Mouse (Mus musculus): ENCODE measurements around the gene Olfr281. TPM values are rescaled to one million over a fixed set of nuclear protein-coding genes. Genes with fewer than 3 reads are reported as not detected.

The Olfr281 gene
- total and polyA plus RNA-seq, 3 experiments: 0.08 to 0.40 TPM; not detected in 1

DNA sequence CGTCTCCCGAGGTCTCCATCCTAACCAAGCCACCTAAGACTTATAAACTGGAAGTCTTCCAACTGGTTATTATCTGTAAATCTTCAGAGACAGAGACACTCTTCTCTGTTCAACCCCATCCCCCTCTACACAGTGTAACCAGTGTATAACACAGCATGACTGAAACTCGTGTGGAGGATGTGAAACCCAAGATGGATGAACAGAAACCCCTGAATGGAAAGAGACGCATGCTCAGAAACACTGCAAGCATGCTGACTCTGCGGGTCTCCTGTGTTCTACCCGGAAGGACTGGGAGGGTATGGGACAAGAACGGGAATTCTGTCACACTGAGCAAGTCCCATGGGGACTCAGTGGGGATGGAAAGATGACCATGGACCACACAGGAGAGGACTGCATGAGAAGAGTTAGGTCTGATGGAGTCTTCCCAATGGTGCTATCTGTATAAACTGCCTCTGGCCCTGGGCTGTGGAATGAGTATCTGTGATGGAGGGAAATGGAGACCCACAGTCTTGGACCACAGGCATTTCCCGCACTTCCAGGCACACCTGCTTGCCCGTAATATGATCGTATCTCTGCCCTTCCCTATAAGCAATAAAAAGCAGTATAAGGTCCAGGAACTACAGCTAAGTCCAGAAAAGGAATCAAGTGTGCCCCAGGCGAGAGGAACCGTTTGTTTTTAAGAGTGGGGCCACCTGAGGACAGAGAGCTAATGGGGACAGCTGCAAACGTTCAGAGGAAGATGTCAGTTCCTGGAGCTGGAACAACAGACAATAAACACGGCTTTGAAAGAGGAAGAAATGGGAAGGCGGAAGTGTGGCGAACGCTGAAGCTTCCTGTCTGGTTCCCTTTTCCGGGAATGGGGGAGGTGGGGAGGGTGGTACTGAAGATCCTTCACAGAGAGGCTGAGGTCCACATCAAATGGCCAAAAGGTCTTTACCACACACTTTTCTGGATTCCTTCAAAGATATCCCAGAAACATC lies 31.8 kb downstream of the Olfr281 start (continued):
- TF ChIP-seq ZC3H11A (IDR thresholded peaks at IDR 0.05; ENCODE audit: low read depth, low read length) (no peak; the same call in 1 of the 2 replicates), CTCF (IDR thresholded peaks at IDR 0.05 in 2 of 3, conservative IDR thresholded peaks at IDR 0.05 in 1 of 3; ENCODE audit: control insufficient read depth in 1 of 3, insufficient read depth in 1 of 3, low read depth in 2 of 3, low read length in 3 of 3, poor library complexity in 1 of 3, severe bottlenecking in 1 of 3) (no peak), JUND (IDR thresholded peaks at IDR 0.05; ENCODE audit: low read depth, low read length) (no peak), SMC3 (IDR thresholded peaks at IDR 0.05; ENCODE audit: low read depth, low read length) (no peak), POLR2A (IDR thresholded peaks at IDR 0.05; ENCODE audit: control insufficient read depth in 1 of 2, insufficient read depth in 1 of 2, low read depth in 1 of 2, low read length in 2 of 2, poor library complexity in 1 of 2) (peak in 1 of 2 experiments; percentile 25; a peak in 1 of 4 replicates), RAD21 (IDR thresholded peaks at IDR 0.05; ENCODE audit: low read depth, low read length) (no peak), GATA1 (IDR thresholded peaks at IDR 0.05; ENCODE audit: low read depth, low read length) (no peak), MXI1 (IDR thresholded peaks at IDR 0.05; ENCODE audit: low read depth, low read length) (peak; percentile 8; the same call in 1 of the 2 replicates), TCF12 (IDR thresholded peaks at IDR 0.05; ENCODE audit: low read depth, low read length) (peak; percentile 40; the same call in 1 of the 2 replicates), TAL1 (IDR thresholded peaks at IDR 0.05; ENCODE audit: low read length) (no peak), GABPA (IDR thresholded peaks at IDR 0.05; ENCODE audit: low read depth, low read length) (no peak), SIN3A (IDR thresholded peaks at IDR 0.05; ENCODE audit: low read length) (peak; percentile 43; the same call in 1 of the 2 replicates), RCOR1 (IDR thresholded peaks at IDR 0.05; ENCODE audit: low read depth, low read length) (no peak), CHD1 (IDR thresholded peaks at IDR 0.05; ENCODE audit: low read depth, low read length) (no peak), MYC (IDR thresholded peaks at IDR 0.05; ENCODE audit: low read depth, low read length) (no peak), NELFE (IDR thresholded peaks at IDR 0.05; ENCODE audit: low read depth, low read length) (peak; percentile 42; the same call in 1 of the 2 replicates), MEF2A (IDR thresholded peaks at IDR 0.05; ENCODE audit: extremely low read depth, insufficient replicate concordance, low read depth, low read length, poor library complexity, severe bottlenecking) (no peak), MAX (IDR thresholded peaks at IDR 0.05; ENCODE audit: low read length) (no peak), ETS1 (IDR thresholded peaks at IDR 0.05; ENCODE audit: low read depth, low read length) (peak; percentile 71), NRF1 (IDR thresholded peaks at IDR 0.05; ENCODE audit: insufficient read depth, low read depth, low read length, poor library complexity, severe bottlenecking) (no peak), ZKSCAN1 (IDR thresholded peaks at IDR 0.05; ENCODE audit: low read depth, low read length) (no peak), MYB (IDR thresholded peaks at IDR 0.05; ENCODE audit: low read depth, low read length) (peak; percentile 34; the same call in 1 of the 2 replicates)

Data from MEL (cell line).